Mouse (Mus musculus) hindbrain, embryonic 13.5 days (tissue): ENCODE measurements around the gene Ddah1. TPM values are rescaled to one million over a fixed set of nuclear protein-coding genes. Genes with fewer than 3 reads are reported as not detected.

ENCODE experiments used
- ATAC-seq: fragments of 200-750 bp; cut with Nextera tagmentation; 2 replicates; pipeline ENCODE4 v1.8.0; 2017; ENCODE audit warnings: moderate TSS enrichment; ENCODE audit not compliant: low FRiP score
- H3K27ac ChIP-seq: fragments of 300-500 bp; sonication (generic); 2 replicates; pipeline ENCODE4 v1.5.1; 2015; ENCODE audit warnings: inconsistent platforms, mild to moderate bottlenecking, moderate library complexity
- H3K27me3 ChIP-seq: fragments of 300-500 bp; sonication (generic); 2 replicates; pipeline ENCODE4 v1.6.1; 2015; ENCODE audit warnings: mild to moderate bottlenecking, inconsistent platforms
- H3K36me3 ChIP-seq: fragments of 300-500 bp; sonication (generic); 2 replicates; pipeline ENCODE4 v1.6.1; 2015; ENCODE audit warnings: mild to moderate bottlenecking, inconsistent platforms
- H3K4me1 ChIP-seq: fragments of 300-500 bp; sonication (generic); replicated peaks from 2 replicates; pipeline ENCODE4 v1.6.1; 2015; ENCODE audit warnings: inconsistent platforms
- H3K4me2 ChIP-seq: fragments of 300-500 bp; sonication (generic); 2 replicates; pipeline ENCODE4 v1.6.1; 2015; ENCODE audit warnings: inconsistent platforms, mild to moderate bottlenecking, moderate library complexity
- H3K4me3 ChIP-seq: fragments of 300-500 bp; sonication (generic); 2 replicates; pipeline ENCODE4 v1.5.1; 2015; ENCODE audit warnings: mild to moderate bottlenecking, inconsistent platforms
- H3K9ac ChIP-seq: fragments of 300-500 bp; sonication (generic); 2 replicates; pipeline ENCODE4 v1.6.1; 2015; ENCODE audit warnings: mild to moderate bottlenecking, inconsistent platforms
- H3K9me3 ChIP-seq: fragments of 300-500 bp; sonication (generic); 2 replicates; pipeline ENCODE4 v1.6.1; 2016; ENCODE audit warnings: inconsistent platforms
- WGBS: fragments of 180-500 bp; shearing (Covaris S2); methylation state at CpG from one replicate; pipeline ENCODE4 v1.1.7; 2015; 5-methylcytosine and 5-hydroxymethylcytosine counted together
- polyA plus RNA-seq: library from polyadenylated mRNA; unstranded; fragments of >200 nt; fragmentation: Nextera tagmentation; extraction: Ambion mirVana; gene quantifications from 2 replicates; pipeline ENCODE4 v1.2.1, GENCODE M21; 2015

Gene Ddah1
- polyA plus RNA-seq, 1 experiment from 2014 or later, result 75.7 TPM

GRCm38 (mm10) chr3:145925506-145925905 lies 167.0 kb downstream of the Ddah1 start:
- Histone ChIP-seq H3K9ac (peak overlapping the region; percentile 92), H3K27me3 (0 out of 2 replicates have a peak, but pooled peaks cover 3% of the 10 kb centered on the region), H3K36me3 (peaks cover 5% of the 10 kb centered on the region), H3K4me3 (peak overlapping the region; percentile 74), H3K4me2 (peak overlapping the region; percentile 77), H3K9me3 (no peaks in the 10 kb centered on the region), H3K27ac (no peak overlapping the region), H3K4me1 (peaks cover 14% of the 10 kb centered on the region)
- no peak for ATAC-seq
- 69% methylated on average over 5 of the region's 5 CpGs for WGBS

GRCm38 (mm10) chr3:145929525-145930400 lies 171.3 kb downstream of the Ddah1 start:
- Histone ChIP-seq H3K27ac (no peak overlapping the region), H3K4me3 (no peak overlapping the region), H3K27me3 (no peaks in the 10 kb centered on the region), H3K9ac (no peak overlapping the region), H3K9me3 (no peaks in the 10 kb centered on the region), H3K36me3 (peaks cover 33% of the 10 kb centered on the region), H3K4me2 (no peak overlapping the region), H3K4me1 (peaks cover 14% of the 10 kb centered on the region)
- 72% methylated on average over 7 of the region's 7 CpGs for WGBS
- ATAC-seq, result no peak

GRCm38 (mm10) chr3:145933845-145934244 lies 175.4 kb downstream of the Ddah1 start:
- H3K4me1 ChIP-seq, result peaks cover 11% of the 10 kb centered on the region
- H3K27me3 ChIP-seq, result no peaks in the 10 kb centered on the region
- H3K36me3 ChIP-seq, result peaks cover 30% of the 10 kb centered on the region
- no peak overlapping the region for H3K9ac ChIP-seq
- 88% methylated on average over 9 of the region's 9 CpGs for WGBS
- no peak for ATAC-seq
- no peak overlapping the region for H3K4me3 ChIP-seq
- no peaks in the 10 kb centered on the region for H3K9me3 ChIP-seq
- no peak overlapping the region for H3K27ac ChIP-seq
- H3K4me2 ChIP-seq, result no peak overlapping the region

- ATAC-seq, result peak; percentile 94
- Histone ChIP-seq H3K4me2 (peak within 1 kb of the TSS; percentile 84), H3K27ac (peak within 1 kb of the TSS; percentile 84), H3K4me1 (peaks cover 39% of the 10 kb centered on the region), H3K27me3 (no peaks in the 10 kb centered on the region), H3K9ac (peak within 1 kb of the TSS; percentile 96), H3K4me3 (peak within 1 kb of the TSS; percentile 99), H3K36me3 (peaks cover 24% of the 10 kb centered on the region), H3K9me3 (no peaks in the 10 kb centered on the region)
- 1% methylated on average over 64 of the region's 70 CpGs for WGBS
Observed at GRCm38 (mm10) chr3:145937505-145938404, 179.3 kb downstream of the Ddah1 start, which contains the start of gene 2410004B18Rik. 2410004B18Rik (plus strand) TSS chr3:145938014.

GRCm38 (mm10) chr3:145938405-145939349 lies 180.2 kb downstream of the Ddah1 start:
- Histone ChIP-seq H3K4me3 (peak overlapping the region; percentile 99), H3K27me3 (no peaks in the 10 kb centered on the region), H3K9me3 (no peaks in the 10 kb centered on the region), H3K27ac (peak overlapping the region; percentile 84), H3K4me2 (peak overlapping the region; percentile 84), H3K4me1 (peaks cover 39% of the 10 kb centered on the region), H3K36me3 (peaks cover 18% of the 10 kb centered on the region), H3K9ac (peak overlapping the region; percentile 96)
- 18% methylated on average over 48 of the region's 50 CpGs for WGBS
- ATAC-seq, result peak; percentile 47

- ATAC-seq, result no peak
- H3K4me2 ChIP-seq, result peak overlapping the region; percentile 84
- H3K4me3 ChIP-seq, result peak overlapping the region; percentile 99
- WGBS, result 86% methylated on average over 12 of the region's 12 CpGs
- no peaks in the 10 kb centered on the region for H3K9me3 ChIP-seq
- H3K27me3 ChIP-seq, result no peaks in the 10 kb centered on the region
- H3K4me1 ChIP-seq, result peaks cover 39% of the 10 kb centered on the region
- H3K36me3 ChIP-seq, result peaks cover 22% of the 10 kb centered on the region
- peak overlapping the region; percentile 96; the same call in 1 of the 2 replicates for H3K9ac ChIP-seq
- H3K27ac ChIP-seq, result no peak overlapping the region
Observed at GRCm38 (mm10) chr3:145939402-145939801, 180.9 kb downstream of the Ddah1 start.

GRCm38 (mm10) chr3:145939971-145940370 lies 181.5 kb downstream of the Ddah1 start:
- H3K9me3 ChIP-seq, result no peaks in the 10 kb centered on the region
- H3K9ac ChIP-seq, result 0 out of 2 replicates have a peak overlapping the region, but pooled peaks have one; percentile 29
- WGBS, result 85% methylated on average over 4 of the region's 4 CpGs
- H3K4me2 ChIP-seq, result peak overlapping the region; percentile 84; the same call in 1 of the 2 replicates
- H3K27me3 ChIP-seq, result no peaks in the 10 kb centered on the region
- H3K4me3 ChIP-seq, result peak overlapping the region; percentile 99; the same call in 1 of the 2 replicates
- peaks cover 28% of the 10 kb centered on the region for H3K36me3 ChIP-seq
- H3K27ac ChIP-seq, result no peak overlapping the region
- ATAC-seq, result no peak
- peaks cover 39% of the 10 kb centered on the region for H3K4me1 ChIP-seq

- no peak overlapping the region for H3K9ac ChIP-seq
- H3K4me2 ChIP-seq, result no peak overlapping the region
- H3K4me3 ChIP-seq, result no peak overlapping the region
- H3K27ac ChIP-seq, result no peak overlapping the region
- H3K36me3 ChIP-seq, result peaks cover 32% of the 10 kb centered on the region
- H3K27me3 ChIP-seq, result no peaks in the 10 kb centered on the region
- no peaks in the 10 kb centered on the region for H3K9me3 ChIP-seq
- 19% methylated on average over 3 of the region's 3 CpGs for WGBS
- H3K4me1 ChIP-seq, result peaks cover 39% of the 10 kb centered on the region
- ATAC-seq, result no peak
Observed at GRCm38 (mm10) chr3:145941971-145942370, 183.5 kb downstream of the Ddah1 start.

Other genes starting within 250 kb of the Ddah1 start
- 34.6 and 40.1 TPM in 2 replicates for gene Znhit6, start 182.5 kb upstream of the Ddah1 start, polyA plus RNA-seq
- 10.1 and 11.2 TPM in 2 replicates for gene Ccn1, start 108.7 kb upstream of the Ddah1 start, polyA plus RNA-seq
- gene Bcl10, start 164.1 kb downstream of the Ddah1 start, polyA plus RNA-seq, result 38.4 and 40.9 TPM in 2 replicates
- 73.2 and 74.1 TPM in 2 replicates for gene 2410004B18Rik, start 179.3 kb downstream of the Ddah1 start, polyA plus RNA-seq
- 0.31 and 0.36 TPM in 2 replicates for gene Syde2, start 229.2 kb downstream of the Ddah1 start, polyA plus RNA-seq